Mouse (Mus musculus) kidney, adult 2 months (tissue): ENCODE results near the gene Ddah1. TPM values are rescaled to one million over a fixed set of nuclear protein-coding genes. Genes with fewer than 3 reads are reported as not detected.
A peak's percentile ranks its signal among the peaks of the same experiment; 100 is the strongest.

Experiments
- DNase-seq: peaks from one replicate; pipeline ENCODE4 v3.0.0; 2021
- H3K27ac ChIP-seq: fragments of 200-500 bp; 2 replicates; pipeline ENCODE4 v1.5.1; 2012; ENCODE audit warnings: low read depth, low read length, control low read depth, inconsistent platforms; ENCODE audit not compliant: insufficient read depth
- H3K27me3 ChIP-seq: fragments of 200-500 bp; replicated peaks from 2 replicates; pipeline ENCODE4 v1.6.1; 2012; ENCODE audit warnings: mild to moderate bottlenecking, moderate library complexity, low read length, inconsistent platforms; ENCODE audit not compliant: control insufficient read depth, insufficient read depth
- H3K36me3 ChIP-seq: fragments of 200-500 bp; 2 replicates; pipeline ENCODE4 v1.6.1; 2012; ENCODE audit warnings: mild to moderate bottlenecking, moderate library complexity, low read length, inconsistent platforms; ENCODE audit not compliant: control insufficient read depth, insufficient read depth
- H3K4me1 ChIP-seq: fragments of 200-500 bp; 2 replicates; pipeline ENCODE4 v1.6.1; 2011; ENCODE audit warnings: low read length; ENCODE audit not compliant: control insufficient read depth, insufficient read depth
- H3K4me3 ChIP-seq: fragments of 200-500 bp; 2 replicates; pipeline ENCODE4 v1.5.1; 2011; ENCODE audit warnings: mild to moderate bottlenecking, low read depth, low read length, control low read depth; ENCODE audit not compliant: insufficient read depth
- CTCF ChIP-seq: fragments of 200-500 bp; conservative IDR thresholded peaks from 2 replicates; pipeline ENCODE4 v1.5.1; 2011; ENCODE audit warnings: low read depth, mild to moderate bottlenecking, control low read depth, low read length, moderate library complexity, mixed read lengths; ENCODE audit not compliant: insufficient read depth, insufficient read length
- POLR2A ChIP-seq: fragments of 200-500 bp; IDR thresholded peaks from one replicate; pipeline ENCODE4 v1.6.1; 2011; ENCODE audit warnings: low read depth, low read length, control low read depth
- WGBS: fragments of 180-500 bp; shearing (Covaris S2); methylation state at CpG from one replicate; pipeline ENCODE4 v1.1.7; 2018; 5-methylcytosine and 5-hydroxymethylcytosine counted together
- polyA plus RNA-seq: library from polyadenylated mRNA; depleted of rRNA; stranded (reverse); fragments of >200 nt; gene quantifications from 2 replicates; pipeline ENCODE4 v1.2.3, GENCODE M21; 2012

Gene Ddah1
- polyA plus RNA-seq, 1 experiment, result 159 TPM

GRCm38 (mm10) chr3:145890346-145891132, 132.1 kb downstream of the Ddah1 start:
- no peak for DNase-seq
- WGBS, result 93% methylated on average over 18 of the region's 18 CpGs
- H3K27ac ChIP-seq, result no peak overlapping the region
- no peaks in the 10 kb centered on the region for H3K27me3 ChIP-seq
- H3K4me1 ChIP-seq, result peaks cover 7% of the 10 kb centered on the region; the same call in 1 of the 2 replicates
- TF ChIP-seq CTCF (no peak), POLR2A (no peak)
- H3K4me3 ChIP-seq, result no peak overlapping the region
- H3K36me3 ChIP-seq, result no peaks in the 10 kb centered on the region

- Histone ChIP-seq H3K4me3 (no peak overlapping the region), H3K27ac (no peak overlapping the region), H3K36me3 (no peaks in the 10 kb centered on the region), H3K4me1 (no peaks in the 10 kb centered on the region), H3K27me3 (no peaks in the 10 kb centered on the region)
- no peak for DNase-seq
- TF ChIP-seq POLR2A (no peak), CTCF (no peak)
- 72% methylated on average over 3 of the region's 3 CpGs for WGBS
Measured at GRCm38 (mm10) chr3:145892451-145892850, 134.0 kb downstream of the Ddah1 start.

DNA sequence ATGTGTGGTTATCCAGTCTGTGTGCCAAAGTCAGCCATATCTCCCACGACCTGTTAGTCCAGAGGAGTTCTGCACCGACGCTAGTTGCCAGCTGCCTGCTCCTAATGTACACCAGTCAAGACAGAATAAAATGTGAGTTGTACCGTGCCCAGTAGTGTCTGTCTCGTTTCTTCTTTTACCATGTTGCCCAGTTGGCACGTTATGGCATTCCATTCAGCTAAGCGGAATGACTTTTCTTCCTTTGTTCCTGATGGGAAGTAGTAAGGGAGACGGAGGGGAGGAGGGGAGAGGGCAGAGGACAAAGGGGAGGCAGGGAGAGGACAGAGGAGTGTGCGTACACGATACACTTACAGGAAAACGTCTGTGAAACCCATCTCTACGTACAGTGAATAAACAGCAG, 135.7 kb downstream of the Ddah1 start:
- Histone ChIP-seq H3K27ac (no peak overlapping the region), H3K4me1 (peaks cover 1% of the 10 kb centered on the region; the same call in 1 of the 2 replicates), H3K36me3 (no peaks in the 10 kb centered on the region), H3K27me3 (no peaks in the 10 kb centered on the region), H3K4me3 (no peak overlapping the region)
- TF ChIP-seq CTCF (no peak), POLR2A (no peak)
- WGBS, result 53% methylated on average over 12 of the region's 12 CpGs
- no peak for DNase-seq

DNA sequence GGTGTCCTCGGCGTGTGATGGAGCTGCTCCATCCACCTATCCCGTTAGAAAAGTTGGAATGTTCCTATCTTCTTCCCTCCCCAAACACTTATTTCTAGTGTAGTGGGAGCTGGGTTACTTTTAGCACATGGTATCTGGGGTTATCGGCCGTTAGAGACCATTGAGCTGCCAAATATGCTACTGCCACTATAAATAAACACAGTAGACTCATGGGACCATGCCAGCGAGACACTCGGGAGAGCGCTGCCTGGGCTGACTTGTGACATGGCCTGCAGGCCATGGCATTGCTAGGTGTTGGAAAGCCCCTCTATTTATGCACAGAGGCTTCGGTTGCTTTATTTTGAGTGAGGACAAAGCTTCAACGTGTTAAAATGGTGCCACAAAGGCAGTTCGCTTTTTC, 139.3 kb downstream of the Ddah1 start:
- no peaks in the 10 kb centered on the region for H3K27me3 ChIP-seq
- H3K4me1 ChIP-seq, result peaks cover 7% of the 10 kb centered on the region
- DNase-seq, result no peak
- H3K4me3 ChIP-seq, result no peak overlapping the region
- no peak overlapping the region for H3K27ac ChIP-seq
- WGBS, result 66% methylated on average over 11 of the region's 11 CpGs
- H3K36me3 ChIP-seq, result no peaks in the 10 kb centered on the region
- TF ChIP-seq CTCF, result no peak
- TF ChIP-seq POLR2A, result no peak

DNA sequence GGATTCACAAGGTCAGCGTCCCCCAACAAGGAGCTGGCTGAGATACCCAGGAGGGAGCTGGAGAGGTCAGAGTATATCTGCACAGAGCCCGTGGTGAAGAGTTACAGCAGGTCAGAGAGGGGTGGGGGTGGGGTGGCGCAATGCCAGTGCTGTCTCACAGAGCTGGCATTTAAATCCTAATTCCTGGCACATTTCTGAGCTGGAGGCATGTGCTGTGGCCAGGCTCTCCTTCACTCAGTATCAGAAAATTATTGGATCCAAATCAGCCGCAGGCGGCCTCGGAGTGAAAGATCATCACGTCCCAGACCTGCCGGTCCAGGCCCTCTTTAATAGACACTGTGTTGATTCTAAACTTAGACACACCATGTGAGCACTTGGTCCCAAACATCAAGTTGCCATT, 141.4 kb downstream of the Ddah1 start:
- DNase-seq, result no peak
- no peak overlapping the region for H3K4me3 ChIP-seq
- peaks cover 7% of the 10 kb centered on the region for H3K4me1 ChIP-seq
- H3K27me3 ChIP-seq, result no peaks in the 10 kb centered on the region
- WGBS, result 41% methylated on average over 8 of the region's 8 CpGs
- TF ChIP-seq CTCF (no peak), POLR2A (no peak)
- no peaks in the 10 kb centered on the region for H3K36me3 ChIP-seq
- peak overlapping the region; percentile 27; the same call in 1 of the 2 replicates for H3K27ac ChIP-seq

GRCm38 (mm10) chr3:145903530-145903929, 145.1 kb downstream of the Ddah1 start:
- Histone ChIP-seq H3K36me3 (no peaks in the 10 kb centered on the region), H3K27me3 (no peaks in the 10 kb centered on the region), H3K4me1 (peaks cover 10% of the 10 kb centered on the region), H3K27ac (no peak overlapping the region), H3K4me3 (no peak overlapping the region)
- no peak for TF ChIP-seq CTCF
- no peak for TF ChIP-seq POLR2A
- no peak for DNase-seq
- WGBS, result 95% methylated on average over 8 of the region's 8 CpGs

GRCm38 (mm10) chr3:145904850-145905776, 146.6 kb downstream of the Ddah1 start:
- Histone ChIP-seq H3K36me3 (no peaks in the 10 kb centered on the region), H3K27ac (no peak overlapping the region), H3K27me3 (no peaks in the 10 kb centered on the region), H3K4me1 (peaks cover 3% of the 10 kb centered on the region; the same call in 1 of the 2 replicates), H3K4me3 (no peak overlapping the region)
- DNase-seq, result peak; percentile 67
- WGBS, result 51% methylated on average over 22 of the region's 22 CpGs
- TF ChIP-seq CTCF (peak; percentile 70), POLR2A (no peak)
